Mouse (Mus musculus) ES-Bruce4 (cell line): ENCODE measurements around the gene Plin4.

Experiments used
- CTCF ChIP-seq: IDR thresholded peaks from one replicate; pipeline ENCODE4 v1.8.1; 2011; ENCODE audit warnings: low read depth, low read length
- EP300 ChIP-seq: IDR thresholded peaks from 2 replicates; pipeline ENCODE4 v1.6.1; 2011; ENCODE audit warnings: low read depth, low read length; ENCODE audit not compliant: insufficient read depth

DNA sequence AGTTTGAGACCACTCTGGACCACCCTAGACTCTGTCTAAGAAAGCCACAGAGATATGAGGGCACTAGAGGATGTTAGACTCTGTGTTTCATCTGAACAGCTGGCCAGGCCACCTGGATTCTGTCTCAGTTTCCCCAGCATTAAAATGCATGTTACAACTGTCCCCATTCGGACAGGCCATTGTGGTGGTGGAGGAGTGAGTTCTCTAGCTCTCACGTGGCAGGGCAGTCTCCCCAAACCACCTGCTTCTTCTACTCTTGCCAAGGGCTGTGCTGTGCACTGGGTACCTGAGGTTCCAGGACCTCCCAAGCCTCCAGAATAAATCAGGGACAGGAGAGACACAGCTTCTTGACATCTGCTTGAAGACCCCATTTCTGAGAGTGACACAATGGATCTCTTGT, 40.3 kb upstream of the Plin4 start:
- TF ChIP-seq CTCF: no peak
- no peak for TF ChIP-seq EP300
